Mouse (Mus musculus): ENCODE measurements around the gene Ndufa9. TPM values are rescaled to one million over a fixed set of nuclear protein-coding genes. Genes with fewer than 3 reads are reported as not detected.

The Ndufa9 gene
- 86.0 and 101 TPM in 2 replicates for polyA plus RNA-seq (2012; rRNA removed)

GRCm38 (mm10) chr6:126848712-126849704 lies at the start of gene Ndufa9:
Ndufa9 (minus strand) TSS chr6:126849136.

GRCm38 (mm10) chr6:126852881-126853280 lies 3.9 kb upstream of the Ndufa9 start, which contains the start of gene Akap3:
Akap3 (plus strand) TSS chr6:126853098.

Other genes with a start within 250 kb of the Ndufa9 start
- 1.1 and 1.5 TPM in 2 replicates for gene Kcna1, start 202.8 kb downstream of the Ndufa9 start, polyA plus RNA-seq (2012; rRNA removed)
- gene Kcna6, start 108.5 kb downstream of the Ndufa9 start, polyA plus RNA-seq (2012; rRNA removed) = 0.98 and 1.0 TPM in 2 replicates
- not detected in 2 replicates for gene Akap3, start 4.0 kb upstream of the Ndufa9 start, polyA plus RNA-seq (2012; rRNA removed)
- 0.16 and 0.35 TPM in 2 replicates for gene Dyrk4, start 72.7 kb upstream of the Ndufa9 start, polyA plus RNA-seq (2012; rRNA removed)
- 2.9 and 3.2 TPM in 2 replicates for gene Rad51ap1, start 90.5 kb upstream of the Ndufa9 start, polyA plus RNA-seq (2012; rRNA removed)
- gene D6Wsu163e, start 90.8 kb upstream of the Ndufa9 start, polyA plus RNA-seq (2012; rRNA removed) = 2.5 and 2.8 TPM in 2 replicates
- not detected in 2 replicates for gene Fgf6, start 166.4 kb upstream of the Ndufa9 start, polyA plus RNA-seq (2012; rRNA removed)
- gene Fgf23, start 223.8 kb upstream of the Ndufa9 start, polyA plus RNA-seq (2012; rRNA removed) = not detected in 2 replicates

All from colon, adult 2 months (tissue).